9 mouse cellular contexts compared by ENCODE assay signal in the genomic region with DNA sequence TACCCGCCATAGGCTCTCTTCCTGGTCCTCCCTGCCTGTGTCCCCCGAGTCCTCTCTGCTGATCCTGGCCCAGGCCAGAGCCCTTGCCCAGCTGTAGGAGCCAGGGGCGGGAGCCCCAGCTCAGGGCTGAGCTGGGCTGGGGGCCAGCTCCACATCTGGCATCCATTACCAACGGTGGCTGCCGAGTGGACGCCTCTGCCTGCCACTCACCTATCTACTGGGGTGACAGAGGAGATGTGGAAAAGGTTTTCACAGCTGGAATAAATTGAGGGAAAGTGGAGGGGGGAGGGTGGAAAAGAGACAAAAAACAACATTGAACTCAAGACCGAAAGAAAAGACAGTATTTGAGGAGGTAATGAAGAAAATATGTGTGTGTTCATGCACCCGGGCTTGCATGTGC. TPM values are rescaled to one million over a fixed set of nuclear protein-coding genes. Genes with fewer than 3 reads are reported as not detected.
DNase-seq lines count a peak whose midpoint lies in the region; ATAC-seq and TF ChIP-seq lines count a peak whose summit lies in the region.
"Had no signal": no experiment of that assay in that cellular context is flagged by ENCODE, and none has a peak within 500 bp of the region (broad histone marks: within the 10 kb centered on the region; RNA-seq: fewer than 3 reads in every experiment).

No protein-coding gene starts in this region.

- no peak overlapping the region for H3K4me2 ChIP-seq in lung, embryonic 15.5 days

- no peak overlapping the region for H3K4me3 ChIP-seq in lung, embryonic 15.5 days
- peak overlapping the region; percentile 19; the same call in 1 of the 2 replicates for H3K4me3 ChIP-seq in embryonic facial prominence, embryonic 10.5 days
- H3K4me3 ChIP-seq in gastrocnemius, adult 2 months = no peak overlapping the region

- peak; percentile 37; the same call in 1 of the 2 replicates for ATAC-seq in lung, embryonic 15.5 days (ENCODE audit: borderline replicate concordance, extremely low read depth, low FRiP score, low TSS enrichment)

- H3K4me1 ChIP-seq in lung, embryonic 15.5 days = peaks cover 23% of the 10 kb centered on the region
- peaks cover 60% of the 10 kb centered on the region for H3K4me1 ChIP-seq in embryonic facial prominence, embryonic 10.5 days

- no peak overlapping the region for H3K9ac ChIP-seq in lung, embryonic 15.5 days

- no peak for DNase-seq in lung, postnatal 36 days
- peak; percentile 92 for DNase-seq in embryonic facial prominence, embryonic 10.5 days (ENCODE audit: low spot score)
- peak; percentile 66 for DNase-seq in gastrocnemius, adult 2 months
- DNase-seq in mesoderm, embryonic 11.5 days (ENCODE audit: low read depth, low spot score) = peak; percentile 86
- DNase-seq in testis, postnatal 14 days (ENCODE audit: low spot score) = no peak
- no peak for DNase-seq in layer of hippocampus, postnatal 10 days (ENCODE audit: low spot score in 2 of 2)
- DNase-seq: kidney, postnatal 4 days had no signal

- no peaks in the 10 kb centered on the region for H3K9me3 ChIP-seq in lung, embryonic 15.5 days
- no peaks in the 10 kb centered on the region for H3K9me3 ChIP-seq in embryonic facial prominence, embryonic 10.5 days

- no peaks in the 10 kb centered on the region for H3K36me3 ChIP-seq in lung, embryonic 15.5 days
- H3K36me3 ChIP-seq in embryonic facial prominence, embryonic 10.5 days (replicated peaks) = no peaks in the 10 kb centered on the region

- no peaks in the 10 kb centered on the region for H3K27me3 ChIP-seq in lung, embryonic 15.5 days
- H3K27me3 ChIP-seq in embryonic facial prominence, embryonic 10.5 days (replicated peaks; ENCODE audit: low read depth, poor library complexity, severe bottlenecking) = peaks cover 21% of the 10 kb centered on the region; the same call in 1 of the 2 replicates

- TF ChIP-seq CTCF in gastrocnemius, adult 2 months (IDR thresholded peaks at IDR 0.05) = no peak

- peak overlapping the region; percentile 26; the same call in 1 of the 2 replicates for H3K27ac ChIP-seq in lung, embryonic 15.5 days
- peak overlapping the region; percentile 88 for H3K27ac ChIP-seq in embryonic facial prominence, embryonic 10.5 days (replicated peaks)
- peak overlapping the region; percentile 31; the same call in 1 of the 2 replicates for H3K27ac ChIP-seq in gastrocnemius, adult 2 months
- H3K27ac ChIP-seq: macrophage had no signal

- intact Hi-C loops in gastrocnemius, adult 2 months (cut with DNase I) = no loop called here

- 30% methylated on average over 8 of the region's 8 CpGs for WGBS in lung, embryonic 15.5 days
- 25% methylated on average over 8 of the region's 8 CpGs for WGBS in embryonic facial prominence, embryonic 10.5 days

RNA-seq across cellular contexts. Expression of a gene that starts 49.3 kb away (rescaled TPM):
- polyA plus RNA-seq in lung, embryonic 15.5 days (2015; fragmentation: Nextera tagmentation; extraction: Ambion mirVana) = not detected in 2 replicates
- not detected in 2 replicates for polyA plus RNA-seq in embryonic facial prominence, embryonic 10.5 days (2016; fragmentation: Nextera tagmentation; extraction: Ambion mirVana)
- total RNA-seq in gastrocnemius, adult 2 months (2021) = not detected
- not detected for total RNA-seq in layer of hippocampus, postnatal 10 days (2021)
- polyA plus RNA-seq: macrophage had no signal

Comparison
In these comparisons a context has a peak if more than half of its experiments do, and no peak if none do; other contexts are left out.
1. H3K27ac ChIP-seq: peak in every context shown above with its lines; median percentile 88 in embryonic facial prominence, embryonic 10.5 days; 31 in gastrocnemius, adult 2 months; 26 in lung, embryonic 15.5 days.
2. DNase-seq: peak in embryonic facial prominence, embryonic 10.5 days (single experiment), gastrocnemius, adult 2 months (single experiment) and mesoderm, embryonic 11.5 days (single experiment); none in lung, postnatal 36 days (single experiment), testis, postnatal 14 days (single experiment) and layer of hippocampus, postnatal 10 days (0 of 2).